Mouse (Mus musculus): ENCODE data around the gene Dlg3. TPM values are rescaled to one million over a fixed set of nuclear protein-coding genes. Genes with fewer than 3 reads are reported as not detected.

The Dlg3 gene
- total RNA-seq, 2 experiments from 2014 or later, result 3.0 to 4.6 TPM

DNA sequence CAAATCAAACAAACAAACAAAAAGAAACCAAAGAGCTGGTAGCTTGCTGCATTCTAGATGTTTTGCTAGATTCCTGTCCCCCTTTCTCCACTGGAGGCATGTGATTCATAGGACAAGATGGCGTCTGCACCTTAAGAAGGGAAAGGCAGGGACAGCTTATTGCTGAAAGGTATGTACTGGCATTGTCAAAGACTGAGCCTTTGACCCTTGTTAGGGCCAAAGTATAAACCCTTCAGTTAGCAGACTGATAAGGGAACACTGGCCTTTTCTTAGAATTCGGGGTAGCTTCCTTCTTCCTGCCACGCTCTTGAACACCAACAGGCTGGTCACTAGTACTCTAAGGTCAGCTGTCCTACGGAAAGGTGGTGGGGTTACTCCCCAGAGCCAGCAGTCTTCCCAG lies 29.8 kb downstream of the Dlg3 start:
- no peak for ATAC-seq (replicated peaks; ENCODE audit: poor library complexity)

DNA sequence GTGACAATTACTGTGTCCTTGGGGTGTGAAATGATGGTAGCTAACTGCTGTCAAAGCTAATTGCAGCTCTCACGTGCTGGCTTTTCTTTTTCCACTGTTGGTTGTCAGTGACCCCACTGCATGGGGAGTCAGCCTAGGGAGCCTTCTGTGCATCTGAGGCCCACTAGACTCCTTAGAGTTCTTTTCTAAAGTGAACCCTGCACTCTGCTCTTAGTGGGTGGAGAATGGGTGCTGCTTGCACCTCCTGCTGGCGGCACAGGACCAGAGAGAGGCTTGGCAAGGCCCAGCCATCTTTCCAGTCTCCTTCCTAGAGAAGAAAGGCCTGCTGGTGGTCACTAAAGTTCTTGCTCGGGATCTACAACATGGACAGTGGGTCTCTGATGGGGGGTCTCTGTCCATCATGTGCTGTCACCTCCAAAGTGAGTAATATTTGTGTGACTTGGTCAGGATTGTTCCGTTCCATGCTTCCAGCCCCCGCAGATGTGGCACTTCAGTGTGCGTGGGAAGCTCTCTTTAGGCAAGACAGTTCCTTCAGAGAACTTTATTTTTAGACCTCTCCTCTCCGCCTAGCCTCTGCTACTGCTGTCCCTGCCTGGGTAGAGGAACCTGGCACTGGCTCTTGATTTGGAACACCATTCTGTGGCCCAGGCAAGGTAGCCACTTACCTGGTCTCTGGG lies 30.5 kb downstream of the Dlg3 start:
- ATAC-seq (replicated peaks; ENCODE audit: poor library complexity), result no peak

DNA sequence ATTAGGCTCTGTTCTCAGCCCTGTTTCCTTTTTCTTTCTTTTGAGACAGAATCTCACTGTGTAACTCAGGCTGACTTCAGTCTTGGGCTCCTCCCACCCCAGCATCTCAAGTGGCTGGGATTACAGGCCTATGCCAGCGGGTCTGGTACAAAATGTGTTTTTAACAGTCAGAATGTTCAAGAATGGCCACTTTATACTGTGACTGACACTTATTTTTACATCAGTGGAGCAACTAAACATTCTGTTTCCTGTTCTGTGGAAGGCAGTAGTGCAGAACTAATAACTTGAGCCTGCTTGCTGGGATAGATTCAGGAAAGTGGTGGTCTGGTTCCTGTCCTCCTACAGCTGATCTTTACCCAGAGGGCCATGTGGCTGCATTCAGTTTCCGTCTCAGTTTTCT lies 33.1 kb downstream of the Dlg3 start:
- no peak for ATAC-seq (replicated peaks; ENCODE audit: poor library complexity)

DNA sequence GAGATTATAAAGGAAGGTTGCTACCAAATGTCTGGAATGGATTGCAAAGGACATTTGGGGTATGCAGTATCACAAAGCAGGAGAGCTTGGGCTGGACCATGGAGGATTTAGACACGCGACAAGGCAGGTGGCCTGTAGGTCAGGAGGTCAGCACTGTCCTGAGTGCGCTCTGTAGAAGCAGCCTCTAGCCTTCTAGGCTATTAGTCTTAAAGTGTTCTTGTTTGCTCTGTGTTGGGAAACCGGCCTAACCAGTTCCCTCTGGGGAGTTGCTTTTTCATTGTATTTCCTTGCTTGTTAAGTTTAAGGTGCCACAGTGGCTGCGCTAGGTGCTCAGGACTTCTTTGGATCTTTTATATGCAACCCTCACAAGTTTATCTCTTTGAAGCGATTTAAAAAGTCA lies 34.5 kb downstream of the Dlg3 start:
- no peak for ATAC-seq (replicated peaks; ENCODE audit: poor library complexity)

DNA sequence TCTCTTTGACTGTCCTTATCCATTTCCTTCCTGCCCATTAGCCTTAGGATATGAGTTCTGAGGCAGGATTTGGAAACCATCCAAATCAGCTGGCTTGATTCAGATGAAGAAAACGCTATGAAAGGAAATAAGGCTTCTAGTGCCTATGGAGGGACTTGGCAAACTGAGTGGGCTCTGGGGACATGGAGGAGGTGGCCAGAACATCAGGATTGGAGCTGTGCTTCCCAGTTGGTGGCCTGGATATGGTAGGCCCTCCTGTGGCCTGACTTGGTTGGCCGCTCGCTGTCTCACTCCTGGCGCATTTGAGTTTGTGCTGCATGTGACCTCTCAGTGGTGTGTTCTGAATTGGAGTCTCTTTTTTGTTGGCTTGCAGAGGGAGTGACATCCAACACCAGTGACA lies 43.6 kb downstream of the Dlg3 start:
- no peak for ATAC-seq (replicated peaks; ENCODE audit: poor library complexity)

DNA sequence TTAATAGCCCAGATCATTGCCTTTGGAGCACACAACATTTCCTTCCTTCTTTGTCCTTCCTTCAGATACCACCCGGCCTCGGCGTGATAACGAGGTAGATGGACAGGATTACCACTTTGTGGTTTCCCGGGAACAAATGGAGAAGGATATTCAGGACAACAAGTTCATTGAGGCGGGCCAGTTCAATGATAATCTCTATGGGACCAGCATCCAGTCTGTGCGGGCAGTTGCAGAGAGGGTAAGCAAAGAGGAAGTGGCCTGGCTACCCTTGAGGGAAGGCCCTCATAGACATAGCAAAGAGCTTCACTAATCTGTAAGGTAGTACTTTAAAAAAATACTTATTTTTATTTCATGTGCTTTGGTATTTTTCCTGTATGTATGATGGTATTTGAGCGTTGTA lies 46.6 kb downstream of the Dlg3 start:
- peak; percentile 64 for ATAC-seq (replicated peaks; ENCODE audit: poor library complexity)

DNA sequence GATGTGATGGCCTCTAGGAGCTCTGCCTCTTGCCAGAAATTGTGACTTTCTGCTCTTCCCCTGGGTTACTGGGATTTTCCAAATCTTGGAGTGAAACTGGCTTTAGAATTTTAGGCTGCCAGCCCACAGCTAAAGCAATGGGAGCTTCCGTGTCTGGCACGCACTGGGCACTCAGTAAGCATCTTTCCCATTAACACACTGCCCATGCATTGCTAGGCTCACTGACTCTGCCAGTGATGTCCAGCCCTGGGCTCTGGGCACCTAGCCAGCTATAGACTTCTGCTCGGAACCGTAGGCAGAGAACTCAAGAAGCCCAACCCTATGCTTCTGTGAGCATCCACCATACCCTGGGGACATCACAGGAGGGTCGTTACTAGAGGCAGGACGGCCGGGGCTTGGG lies 48.2 kb downstream of the Dlg3 start:
- no peak for ATAC-seq (replicated peaks; ENCODE audit: poor library complexity)

DNA sequence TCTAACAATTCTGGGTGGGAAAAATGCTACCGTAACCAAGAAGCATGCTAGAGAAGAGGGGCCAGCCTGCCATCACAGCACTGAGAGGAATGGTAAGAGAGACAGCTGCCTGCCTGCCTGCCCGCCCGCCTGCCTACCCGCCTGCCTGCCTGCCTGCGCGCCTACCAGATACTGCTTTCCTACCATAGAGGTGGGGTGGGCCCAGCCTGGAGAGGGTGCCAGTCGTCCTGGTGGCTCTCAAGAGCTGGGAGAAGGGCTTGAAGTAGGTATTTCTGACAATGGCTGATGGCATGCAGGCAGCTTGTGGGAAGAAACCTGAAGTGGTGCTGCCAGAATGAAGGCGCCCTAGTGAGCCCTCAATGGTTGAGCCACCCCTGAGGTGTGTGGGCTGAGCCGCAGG lies 51.2 kb downstream of the Dlg3 start:
- no peak for ATAC-seq (replicated peaks; ENCODE audit: poor library complexity)

DNA sequence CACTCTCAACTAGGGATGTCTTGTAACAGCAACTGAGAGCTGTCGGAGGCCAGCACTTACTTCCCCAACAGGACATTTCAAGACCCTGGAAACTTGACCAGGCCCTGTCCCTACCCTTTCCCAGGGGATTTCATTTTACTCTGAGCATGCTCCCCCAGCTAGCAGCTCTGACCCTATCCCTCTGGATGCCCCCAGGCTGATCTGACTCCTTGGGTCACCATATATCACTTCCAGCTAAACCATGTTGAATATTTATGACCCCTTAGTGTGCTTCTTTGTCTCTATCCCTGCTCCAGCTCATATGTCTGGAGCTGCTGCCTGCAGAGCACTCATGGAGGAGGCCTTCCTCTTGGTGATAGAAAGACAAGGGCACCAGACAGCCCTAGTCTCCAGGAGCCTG lies 53.6 kb downstream of the Dlg3 start:
- no peak for ATAC-seq (replicated peaks; ENCODE audit: poor library complexity)

DNA sequence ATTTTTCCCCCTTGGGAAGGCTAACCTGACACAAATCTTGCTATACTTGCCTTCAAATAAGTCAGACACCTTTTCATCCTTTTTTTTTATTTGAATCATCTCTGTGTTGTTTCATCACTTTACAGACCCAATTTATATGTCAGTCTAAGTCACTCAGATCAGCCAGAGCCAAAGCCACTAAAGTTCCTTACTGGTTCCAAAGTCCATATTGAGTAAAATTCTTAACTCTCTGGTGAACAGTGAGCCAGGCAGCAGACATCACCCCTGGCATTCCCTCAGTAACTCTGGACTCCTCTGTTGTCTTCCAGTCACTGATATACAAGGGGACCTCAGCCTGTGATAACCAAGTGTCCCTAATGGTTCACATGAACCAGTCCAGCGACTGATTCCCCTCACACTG lies 58.0 kb downstream of the Dlg3 start:
- ATAC-seq (replicated peaks; ENCODE audit: poor library complexity), result no peak

DNA sequence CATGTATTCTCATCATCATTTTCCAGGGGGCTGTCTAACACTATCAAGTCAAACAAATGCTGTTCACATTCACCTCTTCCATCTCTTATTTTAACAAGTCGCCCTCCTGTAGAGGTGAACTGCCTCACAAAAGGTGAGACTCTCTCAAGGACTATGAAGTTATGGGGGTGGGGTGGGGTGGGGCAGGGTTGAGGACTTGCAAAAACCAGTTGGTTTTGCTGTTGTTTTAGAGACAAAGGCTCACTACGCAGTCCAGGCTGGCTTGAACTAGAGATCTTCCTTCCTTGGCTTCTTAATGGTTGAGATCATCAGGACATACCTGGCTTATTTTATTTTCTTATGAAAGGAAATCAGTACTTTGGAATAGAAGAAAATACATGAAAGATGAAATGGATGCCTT lies 65.3 kb downstream of the Dlg3 start:
- no peak for ATAC-seq (replicated peaks; ENCODE audit: poor library complexity)

DNA sequence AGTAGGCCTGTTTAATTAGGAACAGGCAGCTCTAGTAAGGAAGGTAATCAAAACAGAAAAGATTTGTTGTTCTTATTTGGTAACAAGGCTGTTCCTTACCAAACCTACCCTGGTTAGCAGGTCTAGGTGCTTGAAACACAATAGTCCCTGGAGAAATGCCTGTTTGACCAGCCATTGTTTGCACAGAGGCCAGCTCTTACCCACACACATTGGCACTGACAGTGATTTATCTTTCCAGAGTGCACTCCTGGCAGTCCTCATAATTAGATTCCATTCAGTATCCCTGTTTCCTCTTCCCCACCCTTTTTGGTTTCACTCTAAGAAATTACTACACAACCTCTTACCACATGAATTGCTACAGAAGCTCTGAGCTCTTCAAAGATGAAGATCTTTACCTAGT lies 71.7 kb downstream of the Dlg3 start:
- no peak for ATAC-seq (replicated peaks; ENCODE audit: poor library complexity)

Other genes with a start within 250 kb of the Dlg3 start
- gene Dgat2l6, start 242.9 kb upstream of the Dlg3 start, total RNA-seq (2015), result not detected in 2 replicates
- not detected in 2 replicates for gene Dgat2l6, start 242.9 kb upstream of the Dlg3 start, total RNA-seq (2017)
- gene Awat1, start 195.5 kb upstream of the Dlg3 start, total RNA-seq (2015), result not detected in 2 replicates
- gene Awat1, start 195.5 kb upstream of the Dlg3 start, total RNA-seq (2017), result not detected in 2 replicates
- not detected in 2 replicates for gene P2ry4, start 172.9 kb upstream of the Dlg3 start, total RNA-seq (2015)
- gene P2ry4, start 172.9 kb upstream of the Dlg3 start, total RNA-seq (2017), result not detected in 2 replicates
- gene Arr3, start 162.2 kb upstream of the Dlg3 start, total RNA-seq (2015), result not detected in 2 replicates
- gene Arr3, start 162.2 kb upstream of the Dlg3 start, total RNA-seq (2017), result not detected in 2 replicates
- gene Kif4, start 142.0 kb upstream of the Dlg3 start, total RNA-seq (2015), result 29.9 and 34.5 TPM in 2 replicates
- gene Kif4, start 142.0 kb upstream of the Dlg3 start, total RNA-seq (2017), result 39.4 and 39.9 TPM in 2 replicates
- 59.2 and 69.1 TPM in 2 replicates for gene Pdzd11, start 141.2 kb upstream of the Dlg3 start, total RNA-seq (2015)
- gene Pdzd11, start 141.2 kb upstream of the Dlg3 start, total RNA-seq (2017), result 27.6 and 34.6 TPM in 2 replicates
- 0.05 TPM in 1 of 2 replicates, not detected in the other for gene Gdpd2, start 37.8 kb upstream of the Dlg3 start, total RNA-seq (2015)
- 0.04 TPM in 1 of 2 replicates, not detected in the other for gene Gdpd2, start 37.8 kb upstream of the Dlg3 start, total RNA-seq (2017)